Mouse (Mus musculus) CD4-positive, CD25-positive, alpha-beta regulatory T cell, adult 9 weeks (primary cell): ENCODE results near the gene Hoxb13. TPM values are rescaled to one million over a fixed set of nuclear protein-coding genes. Genes with fewer than 3 reads are reported as not detected.

Experiments
- polyA plus RNA-seq: library from polyadenylated mRNA; unstranded; fragments of 100-300 nt; shearing (Covaris generic); gene quantifications from one replicate; pipeline ENCODE4 v1.2.1, GENCODE M21; 2017

Gene Hoxb13
- not detected for polyA plus RNA-seq

GRCm38 (mm10) chr11:96193521-96194400 lies at the start of gene Hoxb13:
TSS of gene Hoxb13 (plus strand) at chr11:96194316.

Other genes with a start within 250 kb of the Hoxb13 start
- not detected for gene Igf2bp1, start 188.4 kb upstream of the Hoxb13 start, polyA plus RNA-seq
- not detected for gene Gip, start 169.8 kb upstream of the Hoxb13 start, polyA plus RNA-seq
- gene Snf8, start 159.4 kb upstream of the Hoxb13 start, polyA plus RNA-seq, result 68.8 TPM
- gene Ube2z, start 128.9 kb upstream of the Hoxb13 start, polyA plus RNA-seq, result 6.6 TPM
- gene Atp5g1, start 118.6 kb upstream of the Hoxb13 start, polyA plus RNA-seq, result 440 TPM
- gene Calcoco2, start 82.4 kb upstream of the Hoxb13 start, polyA plus RNA-seq, result not detected
- gene Ttll6, start 60.5 kb upstream of the Hoxb13 start, polyA plus RNA-seq, result not detected
- not detected for gene Hoxb9, start 77.1 kb downstream of the Hoxb13 start, polyA plus RNA-seq
- gene Hoxb8, start 87.6 kb downstream of the Hoxb13 start, polyA plus RNA-seq, result not detected
- not detected for gene Hoxb7, start 92.3 kb downstream of the Hoxb13 start, polyA plus RNA-seq
- not detected for gene Hoxb6, start 98.2 kb downstream of the Hoxb13 start, polyA plus RNA-seq
- not detected for gene Hoxb5, start 109.0 kb downstream of the Hoxb13 start, polyA plus RNA-seq
- gene Hoxb4, start 124.0 kb downstream of the Hoxb13 start, polyA plus RNA-seq, result 0.63 TPM
- not detected for gene Hoxb3, start 129.0 kb downstream of the Hoxb13 start, polyA plus RNA-seq
- gene Hoxb2, start 156.2 kb downstream of the Hoxb13 start, polyA plus RNA-seq, result not detected
- not detected for gene Hoxb1, start 171.4 kb downstream of the Hoxb13 start, polyA plus RNA-seq